Mouse (Mus musculus) ovary, adult 10 weeks (tissue): ENCODE results near the gene Spata21. TPM values are rescaled to one million over a fixed set of nuclear protein-coding genes. Genes with fewer than 3 reads are reported as not detected.

Source experiments
- polyA plus RNA-seq: library from polyadenylated mRNA; stranded (reverse); fragments of 350-450 nt; fragmentation: Illumina TruSeq; extraction: RNeasy Lipid Tissue Mini Kit (QIAGEN cat#74804); gene quantifications from one replicate; pipeline ENCODE4 v1.2.3, GENCODE M21; 2014

The Spata21 gene
- not detected for polyA plus RNA-seq

DNA sequence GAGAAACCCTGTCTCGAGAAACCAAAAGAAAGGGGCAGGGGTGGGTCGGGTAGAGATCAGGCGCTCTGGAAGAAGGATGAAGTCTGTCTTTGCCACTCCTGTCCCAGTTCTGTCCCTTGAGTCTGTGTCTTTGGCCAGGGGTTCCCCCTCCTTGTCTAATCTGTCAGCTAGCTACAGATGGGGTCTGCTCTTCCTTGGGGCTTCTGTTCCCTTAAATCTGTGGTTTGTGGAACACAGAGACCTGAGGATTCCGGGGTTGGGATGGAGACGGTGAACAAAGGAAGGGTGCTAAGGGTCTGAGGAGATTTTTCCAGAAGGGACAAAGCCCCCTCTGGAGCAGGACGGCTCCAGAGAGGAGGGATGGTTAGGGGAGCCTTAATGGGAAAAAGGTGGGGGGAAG is at the start of gene Spata21:
Gene Spata21, plus strand, starts transcription at position 301 of the 400 bp plus-strand sequence.

GRCm38 (mm10) chr4:141060426-141061301 is 27.5 kb upstream of the Spata21 start, which contains the start of gene Crocc:
TSS of gene Crocc (minus strand) at chr4:141060550.

GRCm38 (mm10) chr4:141077681-141078509 is 10.2 kb upstream of the Spata21 start, which contains the start of gene Necap2:
TSS of gene Necap2 (minus strand) at chr4:141078357.

DNA sequence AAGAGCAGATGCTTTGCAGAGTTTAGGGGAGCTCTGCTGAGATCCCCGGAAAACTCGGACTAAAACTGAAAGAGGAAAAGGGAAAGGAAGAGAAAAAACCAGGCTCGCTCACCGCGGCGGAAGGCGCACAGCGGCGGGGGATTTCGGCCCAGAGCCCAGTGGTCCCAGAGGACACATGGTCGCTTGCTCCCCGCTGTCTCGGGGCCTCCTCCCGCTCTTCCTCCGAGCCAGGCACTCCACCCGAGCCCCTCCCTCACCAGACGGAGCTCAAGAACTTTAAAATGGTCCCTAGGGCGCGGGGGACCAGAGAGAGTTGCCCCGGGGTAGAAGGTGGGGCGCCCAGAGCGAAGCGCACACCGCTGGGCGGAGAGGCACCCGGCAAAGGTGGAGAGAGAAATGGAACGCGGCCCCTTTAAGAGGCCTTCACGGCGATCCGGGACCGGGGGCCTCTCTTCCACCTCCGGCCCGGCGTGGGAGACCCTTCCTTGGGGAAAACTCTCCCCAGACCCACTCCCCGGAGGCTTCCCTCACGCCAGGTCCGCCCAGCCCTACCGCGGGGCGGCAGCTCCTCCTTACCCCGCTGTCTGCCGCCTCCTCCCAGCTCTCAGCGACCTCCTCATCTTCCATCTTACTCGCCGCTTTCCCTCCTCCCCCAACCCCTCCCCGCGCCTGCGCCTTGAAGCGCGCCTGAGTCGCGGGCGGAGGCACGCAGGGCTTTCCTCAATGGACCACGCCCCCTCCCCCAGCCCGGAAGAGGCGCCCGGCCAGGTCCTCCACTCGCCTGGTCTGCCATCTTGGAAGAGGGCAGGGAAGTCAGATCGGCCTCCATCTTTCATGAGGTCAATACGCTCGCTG is 51.2 kb downstream of the Spata21 start, which contains the start of gene Szrd1:
Gene Szrd1, minus strand, starts transcription at position 660 of the 855 bp plus-strand sequence.

GRCm38 (mm10) chr4:141147112-141148008 is 59.2 kb downstream of the Spata21 start, which contains the start of gene Fbxo42:
TSS of gene Fbxo42 (plus strand) at chr4:141147913.

Other genes starting within 250 kb of the Spata21 start
- gene Padi1, start 242.6 kb upstream of the Spata21 start, polyA plus RNA-seq = not detected
- 0.20 TPM for gene Padi2, start 182.0 kb upstream of the Spata21 start, polyA plus RNA-seq
- 31.6 TPM for gene Sdhb, start 127.1 kb upstream of the Spata21 start, polyA plus RNA-seq
- gene Atp13a2, start 101.5 kb upstream of the Spata21 start, polyA plus RNA-seq = 3.6 TPM
- gene Mfap2, start 77.9 kb upstream of the Spata21 start, polyA plus RNA-seq = not detected
- gene Crocc, start 27.8 kb upstream of the Spata21 start, polyA plus RNA-seq = 0.88 TPM
- 5.8 TPM for gene Necap2, start 10.0 kb upstream of the Spata21 start, polyA plus RNA-seq
- 27.7 TPM for gene Szrd1, start 51.4 kb downstream of the Spata21 start, polyA plus RNA-seq
- 6.7 TPM for gene Fbxo42, start 59.6 kb downstream of the Spata21 start, polyA plus RNA-seq
- not detected for gene Rsg1, start 125.6 kb downstream of the Spata21 start, polyA plus RNA-seq
- gene Arhgef19, start 151.2 kb downstream of the Spata21 start, polyA plus RNA-seq = 0.11 TPM
- gene Epha2, start 212.9 kb downstream of the Spata21 start, polyA plus RNA-seq = not detected